Mouse (Mus musculus): ENCODE measurements around the gene Znhit3. TPM values are rescaled to one million over a fixed set of nuclear protein-coding genes. Genes with fewer than 3 reads are reported as not detected.

Gene Znhit3
- polyA plus RNA-seq (2014; fragmentation: Nextera tagmentation; extraction: Ambion mirVana), result 72.4 and 73.5 TPM in 2 replicates

- Histone ChIP-seq H3K9ac (ENCODE audit: low read length) (peak within 1 kb of the TSS; percentile 69), H3K4me1 (ENCODE audit: control insufficient read depth, insufficient read depth, low read length) (no peaks in the 10 kb centered on the region), H3K9me3 (ENCODE audit: control insufficient read depth, low read length) (no peaks in the 10 kb centered on the region), H3K27ac (replicated peaks; ENCODE audit: low read depth, low read length) (no peak within 1 kb of the TSS), H3K27me3 (ENCODE audit: control insufficient read depth, insufficient read depth, low read length) (no peaks in the 10 kb centered on the region), H3K4me3 (ENCODE audit: low read depth, low read length) (peak within 1 kb of the TSS; percentile 86), H3K4me2 (ENCODE audit: low read depth, severe bottlenecking) (peak within 1 kb of the TSS; percentile 46), H3K36me3 (ENCODE audit: control insufficient read depth, insufficient read depth, low read length) (peaks cover 7% of the 10 kb centered on the region; the same call in 1 of the 2 replicates)
- ATAC-seq (ENCODE audit: insufficient number of reproducible peaks, low FRiP score, low TSS enrichment, low read depth) (peak; percentile 80; the same call in 1 of the 2 replicates), DNase-seq (ENCODE audit: low spot score) (peak; percentile 82)
- 3% methylated on average over 32 of the region's 34 CpGs for WGBS
Measured at GRCm38 (mm10) chr11:84916053-84916702, at the start of gene Znhit3. TSS of gene Znhit3 (minus strand) at chr11:84916366.

GRCm38 (mm10) chr11:84963556-84963955 lies 47.4 kb upstream of the Znhit3 start:
- WGBS, result 69% methylated on average over 3 of the region's 3 CpGs
- peaks cover 9% of the 10 kb centered on the region; the same call in 1 of the 2 replicates for H3K27me3 ChIP-seq (ENCODE audit: control insufficient read depth, insufficient read depth, low read length)

GRCm38 (mm10) chr11:84962536-84962935 lies 46.4 kb upstream of the Znhit3 start:
- DNase-seq (ENCODE audit: low spot score) (no peak), ATAC-seq (ENCODE audit: insufficient number of reproducible peaks, low FRiP score, low TSS enrichment, low read depth) (no peak)
- H3K27ac ChIP-seq (replicated peaks; ENCODE audit: low read depth, low read length), result no peak overlapping the region
- no peak overlapping the region for H3K9ac ChIP-seq (ENCODE audit: low read length)
- 88% methylated on average over 4 of the region's 4 CpGs for WGBS
- H3K4me2 ChIP-seq (ENCODE audit: low read depth, severe bottlenecking), result no peak overlapping the region
- H3K4me3 ChIP-seq (ENCODE audit: low read depth, low read length), result no peak overlapping the region
- H3K36me3 ChIP-seq (ENCODE audit: control insufficient read depth, insufficient read depth, low read length), result no peaks in the 10 kb centered on the region
- peaks cover 18% of the 10 kb centered on the region for H3K27me3 ChIP-seq (ENCODE audit: control insufficient read depth, insufficient read depth, low read length)
- H3K4me1 ChIP-seq (ENCODE audit: control insufficient read depth, insufficient read depth, low read length), result peaks cover 11% of the 10 kb centered on the region
- no peaks in the 10 kb centered on the region for H3K9me3 ChIP-seq (ENCODE audit: control insufficient read depth, low read length)

More at GRCm38 (mm10) chr11:84963556-84963955, 47.4 kb upstream of the Znhit3 start:
- Histone ChIP-seq H3K9me3 (ENCODE audit: control insufficient read depth, low read length) (no peaks in the 10 kb centered on the region), H3K36me3 (ENCODE audit: control insufficient read depth, insufficient read depth, low read length) (no peaks in the 10 kb centered on the region), H3K4me1 (ENCODE audit: control insufficient read depth, insufficient read depth, low read length) (peaks cover 10% of the 10 kb centered on the region), H3K4me2 (ENCODE audit: low read depth, severe bottlenecking) (no peak overlapping the region), H3K27ac (replicated peaks; ENCODE audit: low read depth, low read length) (no peak overlapping the region), H3K9ac (ENCODE audit: low read length) (no peak overlapping the region), H3K4me3 (ENCODE audit: low read depth, low read length) (no peak overlapping the region)
- DNase-seq (ENCODE audit: low spot score) (no peak), ATAC-seq (ENCODE audit: insufficient number of reproducible peaks, low FRiP score, low TSS enrichment, low read depth) (no peak)

GRCm38 (mm10) chr11:84961571-84961970 lies 45.4 kb upstream of the Znhit3 start:
- H3K4me1 ChIP-seq (ENCODE audit: control insufficient read depth, insufficient read depth, low read length), result 0 out of 2 replicates have a peak, but pooled peaks cover 5% of the 10 kb centered on the region
- no peak for ATAC-seq (ENCODE audit: insufficient number of reproducible peaks, low FRiP score, low TSS enrichment, low read depth)
- no peak overlapping the region for H3K27ac ChIP-seq (replicated peaks; ENCODE audit: low read depth, low read length)
- no peak overlapping the region for H3K4me3 ChIP-seq (ENCODE audit: low read depth, low read length)
- H3K4me2 ChIP-seq (ENCODE audit: low read depth, severe bottlenecking), result no peak overlapping the region
- 92% methylated on average over 4 of the region's 4 CpGs for WGBS
- H3K9me3 ChIP-seq (ENCODE audit: control insufficient read depth, low read length), result no peaks in the 10 kb centered on the region
- H3K36me3 ChIP-seq (ENCODE audit: control insufficient read depth, insufficient read depth, low read length), result no peaks in the 10 kb centered on the region
- H3K27me3 ChIP-seq (ENCODE audit: control insufficient read depth, insufficient read depth, low read length), result peaks cover 27% of the 10 kb centered on the region
- no peak for DNase-seq (ENCODE audit: low spot score)
- H3K9ac ChIP-seq (ENCODE audit: low read length), result no peak overlapping the region

GRCm38 (mm10) chr11:84960780-84961179 lies 44.6 kb upstream of the Znhit3 start:
- Histone ChIP-seq H3K27me3 (ENCODE audit: control insufficient read depth, insufficient read depth, low read length) (peaks cover 32% of the 10 kb centered on the region), H3K4me3 (ENCODE audit: low read depth, low read length) (no peak overlapping the region), H3K4me1 (ENCODE audit: control insufficient read depth, insufficient read depth, low read length) (0 out of 2 replicates have a peak, but pooled peaks cover 5% of the 10 kb centered on the region), H3K9ac (ENCODE audit: low read length) (no peak overlapping the region), H3K27ac (replicated peaks; ENCODE audit: low read depth, low read length) (no peak overlapping the region), H3K9me3 (ENCODE audit: control insufficient read depth, low read length) (no peaks in the 10 kb centered on the region), H3K4me2 (ENCODE audit: low read depth, severe bottlenecking) (no peak overlapping the region), H3K36me3 (ENCODE audit: control insufficient read depth, insufficient read depth, low read length) (no peaks in the 10 kb centered on the region)
- DNase-seq (ENCODE audit: low spot score) (no peak), ATAC-seq (ENCODE audit: insufficient number of reproducible peaks, low FRiP score, low TSS enrichment, low read depth) (no peak)
- 80% methylated on average over 6 of the region's 6 CpGs for WGBS

- peaks cover 32% of the 10 kb centered on the region for H3K27me3 ChIP-seq (ENCODE audit: control insufficient read depth, insufficient read depth, low read length)
- no peaks in the 10 kb centered on the region for H3K9me3 ChIP-seq (ENCODE audit: control insufficient read depth, low read length)
- DNase-seq (ENCODE audit: low spot score) (no peak), ATAC-seq (ENCODE audit: insufficient number of reproducible peaks, low FRiP score, low TSS enrichment, low read depth) (no peak)
- H3K9ac ChIP-seq (ENCODE audit: low read length), result no peak overlapping the region
- no peak overlapping the region for H3K4me2 ChIP-seq (ENCODE audit: low read depth, severe bottlenecking)
- WGBS, result 35% methylated on average over 3 of the region's 3 CpGs
- H3K4me1 ChIP-seq (ENCODE audit: control insufficient read depth, insufficient read depth, low read length), result 0 out of 2 replicates have a peak, but pooled peaks cover 5% of the 10 kb centered on the region
- no peak overlapping the region for H3K27ac ChIP-seq (replicated peaks; ENCODE audit: low read depth, low read length)
- no peak overlapping the region for H3K4me3 ChIP-seq (ENCODE audit: low read depth, low read length)
- no peaks in the 10 kb centered on the region for H3K36me3 ChIP-seq (ENCODE audit: control insufficient read depth, insufficient read depth, low read length)
Measured at GRCm38 (mm10) chr11:84960291-84960690, 44.1 kb upstream of the Znhit3 start.

- Histone ChIP-seq H3K4me1 (ENCODE audit: control insufficient read depth, insufficient read depth, low read length) (0 out of 2 replicates have a peak, but pooled peaks cover 5% of the 10 kb centered on the region), H3K4me3 (ENCODE audit: low read depth, low read length) (no peak overlapping the region), H3K4me2 (ENCODE audit: low read depth, severe bottlenecking) (no peak overlapping the region), H3K27me3 (ENCODE audit: control insufficient read depth, insufficient read depth, low read length) (peaks cover 32% of the 10 kb centered on the region), H3K36me3 (ENCODE audit: control insufficient read depth, insufficient read depth, low read length) (no peaks in the 10 kb centered on the region), H3K9me3 (ENCODE audit: control insufficient read depth, low read length) (no peaks in the 10 kb centered on the region), H3K27ac (replicated peaks; ENCODE audit: low read depth, low read length) (no peak overlapping the region), H3K9ac (ENCODE audit: low read length) (no peak overlapping the region)
- DNase-seq (ENCODE audit: low spot score), result peak; percentile 31
- no peak for ATAC-seq (ENCODE audit: insufficient number of reproducible peaks, low FRiP score, low TSS enrichment, low read depth)
- 4% methylated on average over 9 of the region's 9 CpGs for WGBS
Measured at GRCm38 (mm10) chr11:84959701-84960181, 43.6 kb upstream of the Znhit3 start.

- no peak overlapping the region for H3K9ac ChIP-seq (ENCODE audit: low read length)
- H3K27ac ChIP-seq (replicated peaks; ENCODE audit: low read depth, low read length), result no peak overlapping the region
- 38% methylated on average over 5 of the region's 5 CpGs for WGBS
- H3K4me1 ChIP-seq (ENCODE audit: control insufficient read depth, insufficient read depth, low read length), result 0 out of 2 replicates have a peak, but pooled peaks cover 5% of the 10 kb centered on the region
- H3K27me3 ChIP-seq (ENCODE audit: control insufficient read depth, insufficient read depth, low read length), result peaks cover 32% of the 10 kb centered on the region
- H3K4me2 ChIP-seq (ENCODE audit: low read depth, severe bottlenecking), result no peak overlapping the region
- no peaks in the 10 kb centered on the region for H3K9me3 ChIP-seq (ENCODE audit: control insufficient read depth, low read length)
- no peak overlapping the region for H3K4me3 ChIP-seq (ENCODE audit: low read depth, low read length)
- DNase-seq (ENCODE audit: low spot score), result no peak
- no peak for ATAC-seq (ENCODE audit: insufficient number of reproducible peaks, low FRiP score, low TSS enrichment, low read depth)
- no peaks in the 10 kb centered on the region for H3K36me3 ChIP-seq (ENCODE audit: control insufficient read depth, insufficient read depth, low read length)
Measured at GRCm38 (mm10) chr11:84959181-84959580, 43.0 kb upstream of the Znhit3 start.

Data from limb, embryonic 11.5 days (tissue).